Mouse (Mus musculus): ENCODE results near the gene Zfp800. TPM values are rescaled to one million over a fixed set of nuclear protein-coding genes. Genes with fewer than 3 reads are reported as not detected.

The Zfp800 gene
- polyA plus RNA-seq, 1 experiment from 2014 or later, result 18.0 TPM

GRCm38 (mm10) chr6:28329815-28330214 is 68.0 kb downstream of the Zfp800 start:
- ATAC-seq (ENCODE audit: insufficient number of reproducible peaks, insufficient read depth, low FRiP score, low TSS enrichment), result no peak
- no peak overlapping the region for H3K4me3 ChIP-seq
- no peaks in the 10 kb centered on the region for H3K27me3 ChIP-seq
- no peak overlapping the region for H3K9ac ChIP-seq
- 54% methylated on average over 6 of the region's 6 CpGs for WGBS
- H3K27ac ChIP-seq, result no peak overlapping the region
- no peaks in the 10 kb centered on the region for H3K4me1 ChIP-seq
- no peak overlapping the region for H3K4me2 ChIP-seq (replicated peaks)
- no peaks in the 10 kb centered on the region for H3K36me3 ChIP-seq
- H3K9me3 ChIP-seq, result no peaks in the 10 kb centered on the region

GRCm38 (mm10) chr6:28329002-28329596 is 68.7 kb downstream of the Zfp800 start:
- Histone ChIP-seq H3K36me3 (no peaks in the 10 kb centered on the region), H3K4me3 (no peak overlapping the region), H3K9me3 (no peaks in the 10 kb centered on the region), H3K27ac (no peak overlapping the region), H3K4me1 (no peaks in the 10 kb centered on the region), H3K4me2 (replicated peaks) (no peak overlapping the region), H3K9ac (no peak overlapping the region), H3K27me3 (no peaks in the 10 kb centered on the region)
- 61% methylated on average over 10 of the region's 10 CpGs for WGBS
- ATAC-seq (ENCODE audit: insufficient number of reproducible peaks, insufficient read depth, low FRiP score, low TSS enrichment), result no peak

- Histone ChIP-seq H3K9ac (no peak overlapping the region), H3K4me1 (no peaks in the 10 kb centered on the region), H3K27me3 (no peaks in the 10 kb centered on the region), H3K27ac (no peak overlapping the region), H3K9me3 (no peaks in the 10 kb centered on the region), H3K4me2 (replicated peaks) (no peak overlapping the region), H3K36me3 (no peaks in the 10 kb centered on the region), H3K4me3 (no peak overlapping the region)
- WGBS, result 77% methylated on average over 3 of the region's 3 CpGs
- ATAC-seq (ENCODE audit: insufficient number of reproducible peaks, insufficient read depth, low FRiP score, low TSS enrichment), result no peak
These were observed 71.1 kb downstream of the Zfp800 start for GRCm38 (mm10) chr6:28326720-28327119.

- no peaks in the 10 kb centered on the region for H3K36me3 ChIP-seq
- H3K4me2 ChIP-seq (replicated peaks), result no peak overlapping the region
- no peaks in the 10 kb centered on the region for H3K9me3 ChIP-seq
- H3K27ac ChIP-seq, result no peak overlapping the region
- no peaks in the 10 kb centered on the region for H3K4me1 ChIP-seq
- 86% methylated on average over 7 of the region's 7 CpGs for WGBS
- H3K9ac ChIP-seq, result no peak overlapping the region
- ATAC-seq (ENCODE audit: insufficient number of reproducible peaks, insufficient read depth, low FRiP score, low TSS enrichment), result no peak
- no peaks in the 10 kb centered on the region for H3K27me3 ChIP-seq
- no peak overlapping the region for H3K4me3 ChIP-seq
These were observed 75.4 kb downstream of the Zfp800 start for GRCm38 (mm10) chr6:28322399-28322798.

DNA sequence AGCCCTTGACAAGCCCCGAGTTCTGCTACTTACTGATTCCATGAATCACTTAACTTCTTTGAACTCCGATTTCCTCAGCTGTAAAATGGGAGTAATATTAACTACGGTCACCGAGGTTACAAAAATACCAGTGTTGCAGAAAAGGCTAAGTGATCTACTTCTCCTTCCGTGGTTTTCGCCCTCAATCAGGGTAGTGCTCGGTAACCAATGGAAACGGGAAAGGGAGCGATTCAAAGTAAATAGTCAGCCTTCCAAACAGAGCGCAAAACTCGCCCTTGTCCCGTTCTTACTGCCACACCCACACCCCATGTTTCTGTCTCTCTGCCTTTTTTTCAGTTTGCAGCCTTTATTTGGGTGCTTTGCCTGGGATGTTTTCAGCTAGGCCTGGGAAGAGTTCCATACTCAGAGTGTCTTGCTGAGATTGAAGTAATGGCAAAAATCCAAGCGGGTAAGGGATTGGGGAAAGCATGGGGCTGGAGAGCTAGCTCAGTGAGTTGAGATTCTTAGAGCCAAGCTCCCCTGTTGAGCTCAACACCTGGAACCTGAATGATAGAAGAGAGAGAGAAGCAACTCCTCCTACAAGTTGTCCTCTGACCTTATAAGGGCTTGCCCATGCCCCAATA is 78.0 kb downstream of the Zfp800 start:
- Histone ChIP-seq H3K4me3 (no peak overlapping the region), H3K9me3 (no peaks in the 10 kb centered on the region), H3K27ac (no peak overlapping the region), H3K4me2 (replicated peaks) (no peak overlapping the region), H3K4me1 (no peaks in the 10 kb centered on the region), H3K27me3 (no peaks in the 10 kb centered on the region), H3K36me3 (no peaks in the 10 kb centered on the region), H3K9ac (no peak overlapping the region)
- 82% methylated on average over 13 of the region's 13 CpGs for WGBS
- ATAC-seq (ENCODE audit: insufficient number of reproducible peaks, insufficient read depth, low FRiP score, low TSS enrichment), result no peak

DNA sequence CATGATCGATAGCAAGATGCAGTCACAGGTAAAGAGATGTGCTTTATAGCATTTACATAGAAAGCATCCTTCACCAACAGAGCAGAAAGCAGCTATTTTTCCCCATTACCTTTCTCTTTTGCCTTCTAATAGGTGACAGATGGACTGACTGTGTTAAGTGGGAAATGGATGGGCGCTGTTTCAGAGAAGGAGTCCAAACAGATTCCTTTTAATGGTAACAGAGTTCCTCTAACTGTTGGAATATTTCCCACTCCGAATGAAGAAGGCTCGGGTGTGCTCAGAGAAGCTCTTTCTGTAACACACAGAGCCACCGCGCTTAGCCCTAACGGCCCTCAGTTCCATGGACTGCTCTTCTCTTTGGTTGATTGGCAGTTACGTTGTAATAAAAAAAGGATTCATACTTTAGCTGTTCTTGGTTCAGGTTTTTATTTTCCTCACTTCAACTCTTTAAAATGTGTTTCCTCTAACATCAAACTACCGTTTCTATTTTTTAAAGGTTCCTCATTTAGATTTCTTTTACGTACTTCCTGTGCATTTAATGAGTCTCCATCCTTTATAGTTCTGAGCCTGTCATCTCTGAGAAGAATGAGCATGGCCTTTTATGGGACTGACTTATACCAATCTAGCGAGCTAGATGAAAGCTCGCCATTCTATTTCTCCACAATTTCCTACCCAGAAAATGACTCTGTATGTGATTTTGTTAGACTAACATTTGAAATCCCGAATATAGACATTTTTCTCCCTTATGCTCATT is 78.8 kb downstream of the Zfp800 start:
- Histone ChIP-seq H3K27me3 (no peaks in the 10 kb centered on the region), H3K27ac (no peak overlapping the region), H3K4me2 (replicated peaks) (no peak overlapping the region), H3K4me1 (no peaks in the 10 kb centered on the region), H3K9ac (no peak overlapping the region), H3K4me3 (no peak overlapping the region), H3K36me3 (no peaks in the 10 kb centered on the region), H3K9me3 (no peaks in the 10 kb centered on the region)
- 84% methylated on average over 13 of the region's 13 CpGs for WGBS
- ATAC-seq (ENCODE audit: insufficient number of reproducible peaks, insufficient read depth, low FRiP score, low TSS enrichment), result no peak

GRCm38 (mm10) chr6:28315208-28315607 is 82.6 kb downstream of the Zfp800 start:
- Histone ChIP-seq H3K27me3 (no peaks in the 10 kb centered on the region), H3K4me3 (no peak overlapping the region), H3K4me2 (replicated peaks) (no peak overlapping the region), H3K9ac (no peak overlapping the region), H3K4me1 (no peaks in the 10 kb centered on the region), H3K9me3 (no peaks in the 10 kb centered on the region), H3K27ac (no peak overlapping the region), H3K36me3 (no peaks in the 10 kb centered on the region)
- no peak for ATAC-seq (ENCODE audit: insufficient number of reproducible peaks, insufficient read depth, low FRiP score, low TSS enrichment)
- 86% methylated on average over 3 of the region's 3 CpGs for WGBS

- 81% methylated on average over 2 of the region's 2 CpGs for WGBS
- no peak for ATAC-seq (ENCODE audit: insufficient number of reproducible peaks, insufficient read depth, low FRiP score, low TSS enrichment)
- Histone ChIP-seq H3K36me3 (no peaks in the 10 kb centered on the region), H3K9me3 (no peaks in the 10 kb centered on the region), H3K4me1 (no peaks in the 10 kb centered on the region), H3K27ac (no peak overlapping the region), H3K4me2 (replicated peaks) (no peak overlapping the region), H3K9ac (no peak overlapping the region), H3K4me3 (no peak overlapping the region), H3K27me3 (no peaks in the 10 kb centered on the region)
These were observed 85.7 kb downstream of the Zfp800 start for GRCm38 (mm10) chr6:28312067-28312466.

DNA sequence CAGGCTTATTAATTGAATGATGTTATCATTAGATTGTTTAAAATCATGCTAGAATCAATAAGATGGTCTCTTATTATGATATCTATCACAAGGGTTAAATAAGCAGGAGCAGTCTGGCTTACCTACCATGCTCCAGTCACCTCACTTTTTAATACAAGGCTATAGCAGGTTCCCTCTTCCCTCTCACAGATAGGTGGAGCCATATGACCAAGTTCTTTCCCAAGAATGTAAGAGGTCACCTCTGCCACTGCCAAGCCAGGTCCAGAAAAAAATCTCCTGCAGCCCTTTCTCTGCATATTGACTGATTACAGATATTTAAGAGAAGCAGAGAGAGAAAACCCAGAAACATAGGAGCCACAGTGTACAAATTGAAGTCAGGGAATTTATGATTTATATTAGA is 88.1 kb downstream of the Zfp800 start:
- H3K4me1 ChIP-seq, result no peaks in the 10 kb centered on the region
- H3K9ac ChIP-seq, result no peak overlapping the region
- H3K4me3 ChIP-seq, result no peak overlapping the region
- H3K27ac ChIP-seq, result no peak overlapping the region
- no peak for ATAC-seq (ENCODE audit: insufficient number of reproducible peaks, insufficient read depth, low FRiP score, low TSS enrichment)
- no peaks in the 10 kb centered on the region for H3K36me3 ChIP-seq
- H3K9me3 ChIP-seq, result no peaks in the 10 kb centered on the region
- no peak overlapping the region for H3K4me2 ChIP-seq (replicated peaks)
- H3K27me3 ChIP-seq, result no peaks in the 10 kb centered on the region

GRCm38 (mm10) chr6:28308929-28309328 is 88.9 kb downstream of the Zfp800 start:
- Histone ChIP-seq H3K27me3 (no peaks in the 10 kb centered on the region), H3K9ac (no peak overlapping the region), H3K9me3 (no peaks in the 10 kb centered on the region), H3K4me3 (no peak overlapping the region), H3K4me1 (no peaks in the 10 kb centered on the region), H3K4me2 (replicated peaks) (no peak overlapping the region), H3K36me3 (no peaks in the 10 kb centered on the region), H3K27ac (no peak overlapping the region)
- WGBS, result 84% methylated on average over 3 of the region's 3 CpGs
- no peak for ATAC-seq (ENCODE audit: insufficient number of reproducible peaks, insufficient read depth, low FRiP score, low TSS enrichment)

- Histone ChIP-seq H3K9me3 (no peaks in the 10 kb centered on the region), H3K4me1 (no peaks in the 10 kb centered on the region), H3K4me2 (replicated peaks) (no peak overlapping the region), H3K36me3 (no peaks in the 10 kb centered on the region), H3K9ac (no peak overlapping the region), H3K4me3 (no peak overlapping the region), H3K27me3 (no peaks in the 10 kb centered on the region), H3K27ac (no peak overlapping the region)
- 57% methylated on average over 2 of the region's 2 CpGs for WGBS
- no peak for ATAC-seq (ENCODE audit: insufficient number of reproducible peaks, insufficient read depth, low FRiP score, low TSS enrichment)
These were observed 91.1 kb downstream of the Zfp800 start for GRCm38 (mm10) chr6:28306702-28307101.

- Histone ChIP-seq H3K9me3 (no peaks in the 10 kb centered on the region), H3K9ac (no peak overlapping the region), H3K4me1 (no peaks in the 10 kb centered on the region), H3K27me3 (no peaks in the 10 kb centered on the region), H3K27ac (no peak overlapping the region), H3K4me3 (no peak overlapping the region), H3K36me3 (no peaks in the 10 kb centered on the region), H3K4me2 (replicated peaks) (no peak overlapping the region)
- no peak for ATAC-seq (ENCODE audit: insufficient number of reproducible peaks, insufficient read depth, low FRiP score, low TSS enrichment)
- WGBS, result 18% methylated on average over 8 of the region's 8 CpGs
These were observed 101.5 kb downstream of the Zfp800 start for GRCm38 (mm10) chr6:28296306-28296705.
